Mouse (Mus musculus) midbrain, embryonic 13.5 days (tissue): ENCODE data around the gene Hoxb1. TPM values are rescaled to one million over a fixed set of nuclear protein-coding genes. Genes with fewer than 3 reads are reported as not detected.

Source experiments
- ATAC-seq: fragments of 200-750 bp; cut with Nextera tagmentation; 2 replicates; pipeline ENCODE4 v1.8.0; 2017; ENCODE audit warnings: mild to moderate bottlenecking, moderate TSS enrichment, moderate library complexity
- H3K27ac ChIP-seq: fragments of 300-500 bp; sonication (generic); 2 replicates; pipeline ENCODE4 v1.5.1; 2015; ENCODE audit warnings: inconsistent platforms, mild to moderate bottlenecking, moderate library complexity
- H3K27me3 ChIP-seq: fragments of 300-500 bp; sonication (generic); 2 replicates; pipeline ENCODE4 v1.6.1; 2015; ENCODE audit warnings: mild to moderate bottlenecking, inconsistent platforms
- H3K36me3 ChIP-seq: fragments of 300-500 bp; sonication (generic); 2 replicates; pipeline ENCODE4 v1.6.1; 2015; ENCODE audit warnings: mild to moderate bottlenecking, inconsistent platforms
- H3K4me1 ChIP-seq: fragments of 300-500 bp; sonication (generic); replicated peaks from 2 replicates; pipeline ENCODE4 v1.6.1; 2015; ENCODE audit warnings: inconsistent platforms
- H3K4me2 ChIP-seq: fragments of 300-500 bp; sonication (generic); replicated peaks from 2 replicates; pipeline ENCODE4 v1.6.1; 2015; ENCODE audit warnings: moderate library complexity, mild to moderate bottlenecking, inconsistent platforms
- H3K4me3 ChIP-seq: fragments of 300-500 bp; sonication (generic); replicated peaks from 2 replicates; pipeline ENCODE4 v1.5.1; 2015; ENCODE audit warnings: mild to moderate bottlenecking, inconsistent platforms
- H3K9ac ChIP-seq: fragments of 300-500 bp; sonication (generic); replicated peaks from 2 replicates; pipeline ENCODE4 v1.6.1; 2015; ENCODE audit warnings: mild to moderate bottlenecking, inconsistent platforms
- H3K9me3 ChIP-seq: fragments of 300-500 bp; sonication (generic); 2 replicates; pipeline ENCODE4 v1.6.1; 2016; ENCODE audit warnings: mild to moderate bottlenecking, inconsistent platforms
- WGBS: fragments of 180-500 bp; shearing (Covaris S2); methylation state at CpG from one replicate; pipeline ENCODE4 v1.1.7; 2015; 5-methylcytosine and 5-hydroxymethylcytosine counted together
- polyA plus RNA-seq: library from polyadenylated mRNA; unstranded; fragments of >200 nt; fragmentation: Nextera tagmentation; extraction: Ambion mirVana; gene quantifications from 2 replicates; pipeline ENCODE4 v1.2.1, GENCODE M21; 2015

Hoxb1 gene
- polyA plus RNA-seq, 1 experiment from 2014 or later = not detected

DNA sequence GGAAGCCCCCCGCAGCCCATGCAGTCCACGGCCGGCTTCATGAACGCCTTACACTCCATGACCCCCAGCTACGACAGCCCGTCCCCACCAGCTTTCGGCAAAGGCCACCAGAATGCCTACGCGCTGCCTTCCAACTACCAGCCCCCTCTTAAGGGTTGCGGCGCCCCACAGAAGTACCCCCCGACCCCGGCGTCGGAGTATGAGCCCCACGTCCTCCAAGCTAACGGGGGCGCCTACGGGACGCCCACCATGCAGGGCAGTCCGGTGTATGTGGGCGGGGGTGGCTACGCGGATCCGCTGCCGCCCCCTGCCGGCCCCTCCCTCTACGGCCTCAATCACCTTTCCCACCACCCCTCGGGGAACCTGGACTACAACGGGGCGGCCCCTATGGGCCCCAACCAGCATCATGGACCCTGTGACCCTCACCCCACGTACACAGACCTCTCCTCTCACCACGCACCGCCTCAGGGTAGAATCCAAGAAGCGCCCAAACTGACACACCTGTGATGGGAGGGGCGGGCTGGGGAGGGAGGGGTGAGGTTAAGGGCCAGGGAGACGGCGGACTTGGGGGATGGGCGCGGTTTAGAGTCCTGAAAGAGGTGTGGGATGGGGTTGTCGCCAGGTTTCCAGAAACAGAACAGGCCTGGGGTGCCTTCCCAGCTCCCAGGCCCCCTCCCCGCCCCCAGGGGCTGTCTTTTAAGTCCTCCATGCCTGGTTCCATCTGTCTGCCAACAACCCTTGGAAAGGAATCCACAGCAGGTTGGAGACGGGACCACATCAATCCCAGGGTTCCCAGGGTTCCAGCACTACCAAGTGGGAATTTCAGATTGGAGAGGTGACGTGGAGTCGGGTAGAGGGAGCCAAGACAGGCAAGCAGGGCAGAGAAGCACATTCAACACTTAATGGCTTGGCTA is 19.4 kb upstream of the Hoxb1 start:
- Histone ChIP-seq H3K4me3 (no peak overlapping the region), H3K4me1 (0 out of 2 replicates have a peak, but pooled peaks cover 4% of the 10 kb centered on the region), H3K27ac (no peak overlapping the region), H3K4me2 (no peak overlapping the region), H3K9ac (no peak overlapping the region), H3K36me3 (no peaks in the 10 kb centered on the region), H3K9me3 (no peaks in the 10 kb centered on the region), H3K27me3 (peaks cover 98% of the 10 kb centered on the region)
- ATAC-seq = no peak
- WGBS = under 1% methylated on average over 45 of the region's 45 CpGs

DNA sequence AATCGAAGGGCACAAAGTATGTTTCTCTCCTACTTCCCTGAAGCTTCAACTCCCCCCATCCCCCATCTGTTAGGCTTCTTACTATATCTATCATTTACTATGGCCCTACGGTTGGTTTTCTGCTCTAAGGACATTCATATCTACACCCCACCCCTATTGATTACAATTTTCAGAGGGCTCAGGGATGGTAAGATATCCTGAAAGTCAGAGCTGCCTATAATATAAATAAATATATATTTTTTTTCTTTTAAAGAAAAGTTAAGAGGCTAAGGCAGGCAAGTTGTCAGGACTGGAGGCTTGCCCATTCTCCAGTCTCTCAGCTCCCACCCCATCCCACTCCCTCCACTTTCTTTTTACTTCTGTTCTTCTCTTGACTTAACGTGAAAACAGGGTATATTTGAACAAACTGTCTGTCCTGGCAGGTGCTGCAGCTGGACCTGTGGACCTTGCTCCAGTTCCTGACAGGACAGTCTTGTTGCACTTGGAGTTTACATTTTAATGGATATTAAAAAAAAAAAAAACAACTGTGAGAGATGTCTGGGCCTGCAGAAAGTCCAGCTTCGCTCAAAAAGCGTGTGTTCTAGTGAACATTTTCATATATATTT is 18.5 kb upstream of the Hoxb1 start:
- 0 out of 2 replicates have a peak, but pooled peaks cover 4% of the 10 kb centered on the region for H3K4me1 ChIP-seq
- no peak overlapping the region for H3K4me3 ChIP-seq
- no peak overlapping the region for H3K9ac ChIP-seq
- H3K36me3 ChIP-seq = no peaks in the 10 kb centered on the region
- no peak overlapping the region for H3K4me2 ChIP-seq
- peaks cover 98% of the 10 kb centered on the region for H3K27me3 ChIP-seq
- H3K9me3 ChIP-seq = no peaks in the 10 kb centered on the region
- H3K27ac ChIP-seq = no peak overlapping the region
- no peak for ATAC-seq
- WGBS = 5% methylated on average over 5 of the region's 5 CpGs

DNA sequence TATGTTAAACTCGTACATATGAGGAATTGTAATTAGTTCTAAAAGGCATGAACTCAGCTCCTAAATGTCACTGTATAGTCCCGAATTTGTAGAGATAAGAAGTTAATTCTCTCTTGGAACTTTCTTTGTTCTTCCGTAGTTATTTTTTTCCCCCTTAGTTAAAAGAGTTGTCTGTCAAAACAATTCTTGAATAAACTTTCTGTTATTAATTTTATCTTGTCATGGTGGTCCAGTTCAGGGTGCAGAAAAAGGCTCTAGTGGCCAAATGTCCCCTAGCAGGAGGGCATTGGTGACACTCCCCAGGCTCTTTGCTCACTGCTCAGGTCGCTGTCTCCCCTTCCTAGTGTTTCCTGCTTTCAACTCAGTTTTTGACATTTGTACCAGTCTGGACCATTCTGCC is 17.8 kb upstream of the Hoxb1 start:
- WGBS = 6% methylated on average over 4 of the region's 4 CpGs
- Histone ChIP-seq H3K4me2 (no peak overlapping the region), H3K36me3 (no peaks in the 10 kb centered on the region), H3K27ac (no peak overlapping the region), H3K4me3 (no peak overlapping the region), H3K9me3 (no peaks in the 10 kb centered on the region), H3K9ac (no peak overlapping the region), H3K27me3 (peaks cover 98% of the 10 kb centered on the region), H3K4me1 (0 out of 2 replicates have a peak, but pooled peaks cover 4% of the 10 kb centered on the region)
- no peak for ATAC-seq

DNA sequence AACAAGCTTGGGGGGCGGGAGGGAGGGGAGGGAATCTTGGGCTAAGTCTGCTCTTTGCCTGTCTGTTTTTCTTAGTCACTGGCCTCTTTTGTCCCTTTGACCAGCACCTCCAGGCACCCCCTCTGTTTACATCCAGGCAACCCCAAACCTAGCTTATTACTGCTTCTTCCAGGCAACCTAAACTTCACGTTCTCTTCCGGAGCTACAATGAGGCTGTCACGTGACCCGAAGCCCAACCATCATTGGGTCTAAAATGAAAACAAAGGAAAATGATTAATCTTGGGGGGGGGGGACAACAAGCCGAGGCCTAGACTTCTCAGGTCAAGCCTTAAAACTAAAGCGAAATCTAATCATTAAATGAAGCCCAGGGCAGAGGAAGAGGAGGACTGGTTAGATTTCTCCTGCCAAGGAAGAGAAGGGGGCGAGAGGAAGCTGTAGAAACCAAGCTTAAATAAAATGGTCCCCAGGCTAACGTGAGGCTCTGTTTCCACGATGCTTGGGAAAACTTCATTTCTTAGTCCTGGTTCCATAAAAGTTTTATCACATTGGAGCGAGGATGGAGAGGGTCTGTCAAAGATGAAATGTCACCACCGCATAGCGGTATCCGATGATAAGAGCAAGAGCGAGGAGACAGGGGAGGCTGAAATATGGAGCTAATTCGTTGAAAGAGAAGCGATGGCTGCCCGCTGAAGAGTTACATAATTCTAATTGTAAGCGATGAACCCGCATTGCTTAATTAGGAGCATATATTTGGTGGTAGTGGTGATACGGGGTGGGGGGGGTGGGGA is 17.2 kb upstream of the Hoxb1 start:
- no peak for ATAC-seq
- Histone ChIP-seq H3K4me3 (no peak overlapping the region), H3K9ac (no peak overlapping the region), H3K27me3 (peaks cover 98% of the 10 kb centered on the region), H3K4me1 (0 out of 2 replicates have a peak, but pooled peaks cover 7% of the 10 kb centered on the region), H3K36me3 (no peaks in the 10 kb centered on the region), H3K27ac (no peak overlapping the region), H3K4me2 (no peak overlapping the region), H3K9me3 (no peaks in the 10 kb centered on the region)
- 2% methylated on average over 21 of the region's 21 CpGs for WGBS

DNA sequence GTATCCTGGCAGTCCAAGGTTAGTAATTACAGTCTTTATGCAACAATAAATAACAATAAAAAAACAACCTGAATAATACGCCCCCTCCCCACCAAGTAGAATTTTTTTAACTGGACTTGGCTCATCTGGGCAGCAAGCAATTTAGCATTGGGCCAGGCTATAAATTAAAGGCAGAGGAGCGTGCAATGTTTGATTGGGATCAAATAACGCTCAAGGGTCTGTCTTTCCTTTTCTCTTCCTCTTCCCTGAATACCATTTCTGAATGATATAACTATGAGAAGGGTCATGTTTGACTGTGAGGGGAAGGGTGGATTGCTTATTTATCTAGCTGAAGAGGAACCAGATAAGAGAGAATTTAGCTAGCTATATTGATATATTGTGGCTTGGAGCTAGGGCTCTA is 16.6 kb upstream of the Hoxb1 start:
- Histone ChIP-seq H3K4me1 (0 out of 2 replicates have a peak, but pooled peaks cover 7% of the 10 kb centered on the region), H3K27me3 (peaks cover 96% of the 10 kb centered on the region), H3K9me3 (no peaks in the 10 kb centered on the region), H3K27ac (no peak overlapping the region), H3K4me2 (no peak overlapping the region), H3K9ac (no peak overlapping the region), H3K36me3 (no peaks in the 10 kb centered on the region), H3K4me3 (no peak overlapping the region)
- 7% methylated on average over 3 of the region's 3 CpGs for WGBS
- no peak for ATAC-seq

DNA sequence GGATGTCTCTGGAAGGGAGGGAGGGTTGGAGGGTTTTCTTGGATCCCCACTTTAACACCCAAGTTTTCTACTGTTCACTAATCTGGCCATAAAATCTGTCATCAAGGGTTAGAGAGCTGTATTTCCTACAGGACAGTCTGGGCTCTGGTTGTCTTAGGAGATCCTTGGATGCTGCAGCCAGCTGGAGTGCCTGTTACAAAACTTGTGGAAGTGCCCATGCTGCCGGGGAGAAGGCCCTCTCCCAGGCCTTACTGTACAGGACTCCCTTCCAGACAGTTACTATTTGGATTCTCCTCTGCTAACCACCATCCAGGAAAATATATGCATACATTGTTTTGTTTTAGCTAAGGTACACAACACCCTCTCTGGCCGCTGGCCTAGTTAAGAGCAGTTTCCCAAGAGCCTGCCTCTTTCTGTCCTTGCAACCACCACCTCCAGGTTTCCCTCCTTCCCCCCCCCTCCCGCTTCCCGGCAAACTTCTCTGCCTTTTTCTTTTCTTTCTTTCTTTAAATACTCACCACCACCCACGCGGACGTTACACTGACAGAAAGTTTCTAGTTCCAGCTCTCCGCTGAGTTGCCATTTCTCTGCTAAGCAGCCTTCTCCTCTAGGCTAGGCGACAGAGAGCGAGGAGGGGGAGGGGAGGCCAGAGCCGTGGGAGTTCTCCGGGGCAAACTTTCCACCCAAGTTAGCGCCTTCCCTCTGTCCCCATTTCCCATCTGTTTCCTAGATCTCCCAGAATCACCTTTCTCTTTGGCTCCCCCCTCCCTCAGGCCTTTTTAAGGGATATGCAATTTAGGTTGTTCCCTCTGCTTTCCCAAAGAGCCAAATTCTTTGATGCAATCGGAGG is 15.8 kb upstream of the Hoxb1 start:
- Histone ChIP-seq H3K4me3 (no peak overlapping the region), H3K27ac (no peak overlapping the region), H3K9ac (no peak overlapping the region), H3K36me3 (no peaks in the 10 kb centered on the region), H3K4me1 (peaks cover 13% of the 10 kb centered on the region; the same call in 1 of the 2 replicates), H3K9me3 (no peaks in the 10 kb centered on the region), H3K27me3 (peaks cover 96% of the 10 kb centered on the region), H3K4me2 (no peak overlapping the region)
- no peak for ATAC-seq
- under 1% methylated on average over 14 of the region's 14 CpGs for WGBS

DNA sequence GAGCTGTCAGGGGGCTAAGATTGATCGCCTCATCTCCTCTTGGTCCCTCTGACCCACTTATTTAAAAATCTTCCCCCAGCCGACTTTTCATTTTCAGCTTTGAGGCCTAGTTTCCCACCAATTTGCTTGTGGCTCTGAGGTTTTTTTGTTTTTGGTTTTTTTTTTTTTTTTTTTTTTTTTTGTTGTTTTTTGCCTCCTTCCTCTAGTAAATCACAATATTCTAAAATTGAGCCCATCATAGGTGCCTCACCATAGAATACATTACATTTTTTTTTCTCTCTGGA is 15.3 kb upstream of the Hoxb1 start, which contains the start of gene Hoxb2:
TSS of gene Hoxb2 (plus strand) at position 185 of the 284 bp plus-strand sequence.
- no peak within 1 kb of the TSS for H3K27ac ChIP-seq
- no peak within 1 kb of the TSS for H3K4me2 ChIP-seq
- H3K27me3 ChIP-seq = peaks cover 96% of the 10 kb centered on the region
- WGBS = 3% methylated on average over 2 of the region's 2 CpGs
- peaks cover 14% of the 10 kb centered on the region; the same call in 1 of the 2 replicates for H3K4me1 ChIP-seq
- H3K4me3 ChIP-seq = no peak within 1 kb of the TSS
- H3K36me3 ChIP-seq = no peaks in the 10 kb centered on the region
- no peak for ATAC-seq
- H3K9ac ChIP-seq = no peak within 1 kb of the TSS
- H3K9me3 ChIP-seq = no peaks in the 10 kb centered on the region

DNA sequence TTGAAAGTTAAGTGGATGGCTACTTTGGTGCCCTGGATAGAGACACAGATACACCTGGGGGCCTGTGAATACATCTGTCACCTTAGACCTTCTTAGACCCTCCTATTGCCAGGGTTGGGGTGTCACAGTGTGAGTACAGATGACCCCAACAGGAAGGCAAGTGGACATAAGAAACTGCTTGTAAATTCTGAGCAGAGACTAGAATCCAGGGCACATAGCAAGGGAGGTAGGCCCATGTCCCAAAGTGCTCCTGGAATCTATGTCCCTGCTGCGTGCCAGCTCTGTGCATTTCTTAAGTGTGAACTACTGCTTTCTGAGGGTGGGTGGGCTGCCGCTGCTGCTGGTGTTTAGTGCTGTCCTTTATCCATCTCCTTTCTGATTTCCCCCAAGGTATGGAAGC is 14.8 kb upstream of the Hoxb1 start:
- Histone ChIP-seq H3K4me1 (peaks cover 10% of the 10 kb centered on the region; the same call in 1 of the 2 replicates), H3K9ac (no peak overlapping the region), H3K36me3 (no peaks in the 10 kb centered on the region), H3K27me3 (peaks cover 93% of the 10 kb centered on the region), H3K4me3 (no peak overlapping the region), H3K4me2 (no peak overlapping the region), H3K9me3 (no peaks in the 10 kb centered on the region), H3K27ac (no peak overlapping the region)
- WGBS = 0% methylated on average over 2 of the region's 2 CpGs
- ATAC-seq = no peak

DNA sequence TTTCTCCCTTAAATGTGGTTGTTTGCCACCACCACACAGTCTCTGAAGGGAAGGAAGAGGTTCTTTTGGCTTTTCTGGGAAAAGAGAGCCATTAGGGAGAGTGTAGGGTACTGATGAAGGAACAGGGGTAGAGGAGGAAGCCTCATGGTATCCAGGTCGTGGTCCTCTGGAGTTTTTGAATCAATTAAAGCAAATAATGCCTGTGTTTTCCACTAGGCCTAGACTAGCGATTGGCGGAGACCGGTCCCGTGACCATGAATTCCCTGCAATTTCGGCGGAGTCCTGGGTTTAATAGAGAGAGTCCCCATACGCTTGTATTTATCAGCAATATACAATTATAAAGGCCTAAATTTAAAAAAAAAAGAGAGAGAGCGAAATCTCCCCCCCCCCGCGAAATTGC is 14.2 kb upstream of the Hoxb1 start:
- Histone ChIP-seq H3K27me3 (peaks cover 93% of the 10 kb centered on the region), H3K4me3 (no peak overlapping the region), H3K4me2 (no peak overlapping the region), H3K36me3 (no peaks in the 10 kb centered on the region), H3K9me3 (no peaks in the 10 kb centered on the region), H3K9ac (no peak overlapping the region), H3K27ac (no peak overlapping the region), H3K4me1 (peaks cover 10% of the 10 kb centered on the region; the same call in 1 of the 2 replicates)
- WGBS = under 1% methylated on average over 11 of the region's 11 CpGs
- no peak for ATAC-seq

DNA sequence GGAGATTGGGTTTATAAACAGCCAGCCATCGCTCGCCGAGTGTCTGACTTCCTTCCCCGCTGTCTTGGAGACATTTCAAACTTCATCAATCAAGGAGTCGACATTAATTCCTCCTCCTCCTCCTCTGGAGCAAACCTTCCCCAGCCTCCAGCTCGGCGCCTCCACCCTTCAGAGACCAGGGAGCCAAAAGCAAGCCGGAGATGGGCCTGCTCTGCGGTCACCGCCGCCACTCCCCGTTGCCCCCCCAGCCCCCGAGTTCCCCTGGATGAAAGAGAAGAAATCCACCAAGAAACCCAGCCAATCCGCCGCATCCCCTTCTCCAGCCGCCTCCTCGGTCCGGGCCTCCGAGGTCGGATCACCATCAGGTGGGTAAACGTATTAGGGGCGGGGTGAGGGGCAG is 13.7 kb upstream of the Hoxb1 start:
- WGBS = under 1% methylated on average over 22 of the region's 22 CpGs
- no peak overlapping the region for H3K4me3 ChIP-seq

More for the DNA sequence above, 13.7 kb upstream of the Hoxb1 start:
- Histone ChIP-seq H3K27me3 (peaks cover 93% of the 10 kb centered on the region), H3K36me3 (no peaks in the 10 kb centered on the region), H3K9ac (no peak overlapping the region), H3K4me1 (peaks cover 10% of the 10 kb centered on the region; the same call in 1 of the 2 replicates), H3K4me2 (no peak overlapping the region), H3K27ac (no peak overlapping the region), H3K9me3 (no peaks in the 10 kb centered on the region)
- no peak for ATAC-seq
